Mouse (Mus musculus): ENCODE results near the gene Prr19.

Prr19 gene

GRCm38 (mm10) chr7:25292107-25292506, 9.1 kb upstream of the Prr19 start:
- WGBS = 54% methylated on average over 7 of the region's 7 CpGs

GRCm38 (mm10) chr7:25293191-25293739, 7.9 kb upstream of the Prr19 start:
- 85% methylated on average over 10 of the region's 10 CpGs for WGBS

GRCm38 (mm10) chr7:25294495-25294894, 6.7 kb upstream of the Prr19 start:
- 91% methylated on average over 4 of the region's 4 CpGs for WGBS

GRCm38 (mm10) chr7:25294960-25295722, 6.1 kb upstream of the Prr19 start:
- 77% methylated on average over 12 of the region's 12 CpGs for WGBS

- 2% methylated on average over 21 of the region's 21 CpGs for WGBS
Observed at GRCm38 (mm10) chr7:25296945-25297453, 4.2 kb upstream of the Prr19 start.

- WGBS = under 1% methylated on average over 52 of the region's 52 CpGs
Observed at GRCm38 (mm10) chr7:25297454-25298325, 3.5 kb upstream of the Prr19 start, which contains the start of gene Pafah1b3. Gene Pafah1b3 (minus strand): TSS chr7:25297986.

- WGBS = 79% methylated on average over 9 of the region's 9 CpGs
Observed at GRCm38 (mm10) chr7:25303003-25303684, 1.9 kb downstream of the Prr19 start.

- 80% methylated on average over 3 of the region's 3 CpGs for WGBS
Observed at GRCm38 (mm10) chr7:25303685-25304006, 2.4 kb downstream of the Prr19 start.

- 0% methylated on average over 2 of the region's 2 CpGs for WGBS
Observed at GRCm38 (mm10) chr7:25305481-25305880, 4.3 kb downstream of the Prr19 start.

- WGBS = under 1% methylated on average over 47 of the region's 47 CpGs
Observed at GRCm38 (mm10) chr7:25305956-25306613, 4.9 kb downstream of the Prr19 start, which contains the start of gene Tmem145. Gene Tmem145 (plus strand): TSS chr7:25306106.

- WGBS = 30% methylated on average over 2 of the region's 2 CpGs
Observed at GRCm38 (mm10) chr7:25306614-25306996, 5.4 kb downstream of the Prr19 start.

GRCm38 (mm10) chr7:25308702-25309318, 7.6 kb downstream of the Prr19 start:
- 68% methylated on average over 17 of the region's 17 CpGs for WGBS

GRCm38 (mm10) chr7:25309425-25309824, 8.2 kb downstream of the Prr19 start:
- 90% methylated on average over 9 of the region's 9 CpGs for WGBS

- 90% methylated on average over 11 of the region's 11 CpGs for WGBS
Observed at GRCm38 (mm10) chr7:25311193-25311592, 10.0 kb downstream of the Prr19 start.

- 56% methylated on average over 7 of the region's 7 CpGs for WGBS
Observed at GRCm38 (mm10) chr7:25313325-25313724, 12.1 kb downstream of the Prr19 start.

- WGBS = 24% methylated on average over 51 of the region's 51 CpGs
Observed at GRCm38 (mm10) chr7:25314606-25315305, 13.5 kb downstream of the Prr19 start.

GRCm38 (mm10) chr7:25315306-25316041, 14.3 kb downstream of the Prr19 start:
- 3% methylated on average over 67 of the region's 69 CpGs for WGBS

- 2% methylated on average over 52 of the region's 52 CpGs for WGBS
Observed at GRCm38 (mm10) chr7:25316532-25317445, 15.6 kb downstream of the Prr19 start, which contains the start of gene Megf8. Gene Megf8 (plus strand): TSS chr7:25317164.
